Mouse (Mus musculus): ENCODE results near the gene Gm10096. TPM values are rescaled to one million over a fixed set of nuclear protein-coding genes. Genes with fewer than 3 reads are reported as not detected.

Gene Gm10096
- polyA plus RNA-seq (2017; shearing (Covaris generic)), result not detected

GRCm38 (mm10) chrX:28954602-28955001 is at the start of gene Gm10096:
TSS of gene Gm10096 (minus strand) at chrX:28954702.

Measured in activated CD4-positive, CD25-positive, alpha-beta regulatory T cell (primary cell).